Comparison of ENCODE assay signal across 10 mouse cellular contexts in genomic region chr5:122295113-122295935, GRCm38 (mm10). TPM values are rescaled to one million over a fixed set of nuclear protein-coding genes. Genes with fewer than 3 reads are reported as not detected.
DNase-seq lines count a peak whose midpoint lies in the region; ATAC-seq and TF ChIP-seq lines count a peak whose summit lies in the region.
"Had no signal": no experiment of that assay in that cellular context is flagged by ENCODE, and none has a peak within 500 bp of the region (broad histone marks: within the 10 kb centered on the region; RNA-seq: fewer than 3 reads in every experiment).

No protein-coding gene starts in this region.

- 0 out of 2 replicates have a peak overlapping the region, but pooled peaks have one; percentile 6 for H3K27ac ChIP-seq in heart, postnatal 0 days (ENCODE audit: low read depth)
- no peak overlapping the region for H3K27ac ChIP-seq in heart, adult 2 months
- H3K27ac ChIP-seq in midbrain, embryonic 13.5 days = peak overlapping the region; percentile 51
- no peak overlapping the region for H3K27ac ChIP-seq in midbrain, embryonic 16.5 days (ENCODE audit: low read length)

- ATAC-seq in heart, postnatal 0 days (ENCODE audit: insufficient read depth, low read depth) = no peak
- ATAC-seq in midbrain, embryonic 13.5 days = no peak
- ATAC-seq in midbrain, embryonic 16.5 days = no peak

- no peak for TF ChIP-seq EP300 in heart, postnatal 0 days (IDR thresholded peaks at IDR 0.05; ENCODE audit: low read depth)
- TF ChIP-seq EP300 in heart, adult 2 months (IDR thresholded peaks at IDR 0.05; ENCODE audit: insufficient read depth, low read depth, low read length) = no peak

- intact Hi-C loops in heart, adult 2 months (cut with DNase I) = loop anchor here (2.0 kb wide), 1 partner anchor 13 kb away; no protein-coding TSS in a partner anchor

- no peak for TF ChIP-seq CTCF in heart, postnatal 0 days (IDR thresholded peaks at IDR 0.05; ENCODE audit: low read depth)
- no peak for TF ChIP-seq CTCF in heart, adult 2 months (IDR thresholded peaks at IDR 0.05)

- TF ChIP-seq POLR2A in heart, adult 2 months (IDR thresholded peaks at IDR 0.05; ENCODE audit: insufficient read depth, low read depth, low read length) = no peak

- no peak for DNase-seq in heart, postnatal 0 days (ENCODE audit: low spot score)
- DNase-seq in heart, adult 2 months = no peak
- DNase-seq in lung, postnatal 36 days = peak; percentile 66
- DNase-seq in frontal cortex, postnatal 36 days (ENCODE audit: low spot score in 2 of 2) = no peak
- DNase-seq in urinary bladder, postnatal 4 days (ENCODE audit: low spot score in 2 of 2) = no peak
- DNase-seq in kidney, adult 18-20 months = no peak
- DNase-seq: gastrocnemius, postnatal 10 days; kidney, adult 2 months had no signal

- H3K27me3 ChIP-seq in heart, postnatal 0 days (ENCODE audit: control insufficient read depth, insufficient read depth, low read length) = no peaks in the 10 kb centered on the region
- no peaks in the 10 kb centered on the region for H3K27me3 ChIP-seq in heart, adult 2 months (ENCODE audit: control insufficient read depth, insufficient read depth, low read length)
- no peaks in the 10 kb centered on the region for H3K27me3 ChIP-seq in midbrain, embryonic 13.5 days
- no peaks in the 10 kb centered on the region for H3K27me3 ChIP-seq in midbrain, embryonic 16.5 days (ENCODE audit: control insufficient read depth, insufficient read depth, low read depth, low read length)

- no peak overlapping the region for H3K4me2 ChIP-seq in heart, postnatal 0 days (ENCODE audit: low read depth, low read length)
- no peak overlapping the region for H3K4me2 ChIP-seq in midbrain, embryonic 13.5 days (replicated peaks)
- no peak overlapping the region for H3K4me2 ChIP-seq in midbrain, embryonic 16.5 days (ENCODE audit: low read length)

- H3K9me3 ChIP-seq in heart, postnatal 0 days (replicated peaks; ENCODE audit: control insufficient read depth, low read length) = no peaks in the 10 kb centered on the region
- H3K9me3 ChIP-seq in midbrain, embryonic 13.5 days = no peaks in the 10 kb centered on the region
- no peaks in the 10 kb centered on the region for H3K9me3 ChIP-seq in midbrain, embryonic 16.5 days (replicated peaks; ENCODE audit: control insufficient read depth, low read length, poor library complexity, severe bottlenecking)

- WGBS in heart, postnatal 0 days = 74% methylated on average over 14 of the region's 14 CpGs
- 69% methylated on average over 14 of the region's 14 CpGs for WGBS in heart, adult 2 months
- WGBS in midbrain, embryonic 13.5 days = 76% methylated on average over 14 of the region's 14 CpGs
- 65% methylated on average over 14 of the region's 14 CpGs for WGBS in midbrain, embryonic 16.5 days

- H3K4me1 ChIP-seq in heart, postnatal 0 days (ENCODE audit: control insufficient read depth, insufficient read depth) = peaks cover 33% of the 10 kb centered on the region
- peaks cover 28% of the 10 kb centered on the region for H3K4me1 ChIP-seq in heart, adult 2 months (ENCODE audit: control insufficient read depth, insufficient read depth, low read length)
- peaks cover 49% of the 10 kb centered on the region for H3K4me1 ChIP-seq in midbrain, embryonic 13.5 days (replicated peaks)
- H3K4me1 ChIP-seq in midbrain, embryonic 16.5 days (ENCODE audit: control insufficient read depth, insufficient read depth, low read length) = peaks cover 17% of the 10 kb centered on the region

- H3K9ac ChIP-seq in heart, postnatal 0 days (replicated peaks; ENCODE audit: low read depth, low read length) = no peak overlapping the region
- no peak overlapping the region for H3K9ac ChIP-seq in heart, adult 2 months (ENCODE audit: low read depth, low read length)
- no peak overlapping the region for H3K9ac ChIP-seq in midbrain, embryonic 13.5 days (replicated peaks)
- H3K9ac ChIP-seq in midbrain, embryonic 16.5 days (ENCODE audit: low read depth, low read length) = no peak overlapping the region

- peaks cover 4% of the 10 kb centered on the region; the same call in 1 of the 2 replicates for H3K79me2 ChIP-seq in heart, adult 2 months (replicated peaks; ENCODE audit: control insufficient read depth, insufficient read depth, low read length)

- H3K4me3 ChIP-seq in heart, postnatal 0 days (ENCODE audit: low read depth, low read length) = no peak overlapping the region
- H3K4me3 ChIP-seq in heart, adult 2 months = no peak overlapping the region
- no peak overlapping the region for H3K4me3 ChIP-seq in midbrain, embryonic 13.5 days (replicated peaks)
- no peak overlapping the region for H3K4me3 ChIP-seq in midbrain, embryonic 16.5 days (ENCODE audit: low read depth, low read length)

- H3K36me3 ChIP-seq in heart, postnatal 0 days (replicated peaks; ENCODE audit: control insufficient read depth, insufficient read depth, low read length) = no peaks in the 10 kb centered on the region; the same call in 1 of the 2 replicates
- peaks cover 4% of the 10 kb centered on the region for H3K36me3 ChIP-seq in heart, adult 2 months (ENCODE audit: control insufficient read depth, insufficient read depth, low read length)
- no peaks in the 10 kb centered on the region for H3K36me3 ChIP-seq in midbrain, embryonic 13.5 days
- no peaks in the 10 kb centered on the region for H3K36me3 ChIP-seq in midbrain, embryonic 16.5 days (ENCODE audit: control insufficient read depth, insufficient read depth, low read length)

RNA-seq across cellular contexts. Expression of gene Pptc7, which starts 11.2 kb away (rescaled TPM):
- 33.9 and 40.3 TPM in 2 replicates for total RNA-seq in heart, postnatal 0 days (2014; rRNA removed; ENCODE audit: low replicate concordance)
- 16.8 and 20.5 TPM in 2 replicates for polyA plus RNA-seq in heart, postnatal 0 days (2015; fragmentation: Nextera tagmentation; extraction: Ambion mirVana)
- total RNA-seq in heart, adult 2 months (2021) = 100 to 1,000 TPM; 108 to 133 TPM
- 77.5 and 122 TPM in 2 replicates for polyA plus RNA-seq in heart, adult 2 months (2012; rRNA removed)
- polyA plus RNA-seq in midbrain, embryonic 13.5 days (2015; fragmentation: Nextera tagmentation; extraction: Ambion mirVana) = 8.0 and 9.1 TPM in 2 replicates
- polyA plus RNA-seq in midbrain, embryonic 16.5 days (2015; fragmentation: Nextera tagmentation; extraction: Ambion mirVana) = 7.1 and 7.6 TPM in 2 replicates

RNA-seq across cellular contexts. Expression of gene Tctn1, which starts 31.1 kb away (rescaled TPM):
- 5.7 and 21.6 TPM in 2 replicates for total RNA-seq in heart, postnatal 0 days (2014; rRNA removed; ENCODE audit: low replicate concordance)
- 2.3 TPM in 2 replicates for polyA plus RNA-seq in heart, postnatal 0 days (2015; fragmentation: Nextera tagmentation; extraction: Ambion mirVana)
- 1 to 10 TPM; 3.2 to 3.9 TPM for total RNA-seq in heart, adult 2 months (2021)
- polyA plus RNA-seq in heart, adult 2 months (2012; rRNA removed) = 9.4 and 9.8 TPM in 2 replicates
- 6.2 and 6.4 TPM in 2 replicates for polyA plus RNA-seq in midbrain, embryonic 13.5 days (2015; fragmentation: Nextera tagmentation; extraction: Ambion mirVana)
- polyA plus RNA-seq in midbrain, embryonic 16.5 days (2015; fragmentation: Nextera tagmentation; extraction: Ambion mirVana) = 5.4 and 7.3 TPM in 2 replicates

RNA-seq across cellular contexts. Expression of gene Rad9b, which starts 58.7 kb away (rescaled TPM):
- total RNA-seq in heart, postnatal 0 days (2014; rRNA removed; ENCODE audit: low replicate concordance) = 2.0 and 13.9 TPM in 2 replicates
- 7.5 and 8.2 TPM in 2 replicates for polyA plus RNA-seq in heart, postnatal 0 days (2015; fragmentation: Nextera tagmentation; extraction: Ambion mirVana)
- total RNA-seq in heart, adult 2 months (2021) = under 1 TPM; 0.50 to 0.97 TPM
- 2.5 and 3.0 TPM in 2 replicates for polyA plus RNA-seq in heart, adult 2 months (2012; rRNA removed)
- 21.8 and 22.6 TPM in 2 replicates for polyA plus RNA-seq in midbrain, embryonic 13.5 days (2015; fragmentation: Nextera tagmentation; extraction: Ambion mirVana)
- 23.9 and 28.9 TPM in 2 replicates for polyA plus RNA-seq in midbrain, embryonic 16.5 days (2015; fragmentation: Nextera tagmentation; extraction: Ambion mirVana)

RNA-seq across cellular contexts. Expression of gene Vps29, which starts 58.8 kb away (rescaled TPM):
- 84.0 and 92.5 TPM in 2 replicates for total RNA-seq in heart, postnatal 0 days (2014; rRNA removed; ENCODE audit: low replicate concordance)
- polyA plus RNA-seq in heart, postnatal 0 days (2015; fragmentation: Nextera tagmentation; extraction: Ambion mirVana) = 184 and 206 TPM in 2 replicates
- 10 to 100 TPM; 85.4 to 91.4 TPM for total RNA-seq in heart, adult 2 months (2021)
- 39.2 and 70.9 TPM in 2 replicates for polyA plus RNA-seq in heart, adult 2 months (2012; rRNA removed)
- polyA plus RNA-seq in midbrain, embryonic 13.5 days (2015; fragmentation: Nextera tagmentation; extraction: Ambion mirVana) = 260 and 269 TPM in 2 replicates
- polyA plus RNA-seq in midbrain, embryonic 16.5 days (2015; fragmentation: Nextera tagmentation; extraction: Ambion mirVana) = 320 and 347 TPM in 2 replicates

Comparison
In these comparisons a context has a peak if more than half of its experiments do, and no peak if none do; other contexts are left out.
1. H3K27ac ChIP-seq: peak in heart, postnatal 0 days (single experiment) and midbrain, embryonic 13.5 days (single experiment); none in heart, adult 2 months (single experiment) and midbrain, embryonic 16.5 days (single experiment).